In genomic region chr10:99084397-99085239, GRCm38 (mm10) we compare ENCODE assay signal across 9 mouse cellular contexts. TPM values are rescaled to one million over a fixed set of nuclear protein-coding genes. Genes with fewer than 3 reads are reported as not detected.
DNase-seq lines count a peak whose midpoint lies in the region; ATAC-seq and TF ChIP-seq lines count a peak whose summit lies in the region.
"Had no signal": no experiment of that assay in that cellular context is flagged by ENCODE, and none has a peak within 500 bp of the region (broad histone marks: within the 10 kb centered on the region; RNA-seq: fewer than 3 reads in every experiment).

No protein-coding gene starts in this region.

- peak; percentile 94 for TF ChIP-seq CTCF in liver, postnatal 0 days (IDR thresholded peaks at IDR 0.05; ENCODE audit: low read depth)
- peak; percentile 90 for TF ChIP-seq CTCF in testis, adult 2 months (IDR thresholded peaks at IDR 0.05; ENCODE audit: control insufficient read depth, insufficient read depth, insufficient replicate concordance, low read depth, low read length)

- H3K9me3 ChIP-seq in forebrain, embryonic 11.5 days (ENCODE audit: control insufficient read depth, low read length): no peaks in the 10 kb centered on the region
- no peaks in the 10 kb centered on the region for H3K9me3 ChIP-seq in heart, embryonic 16.5 days (replicated peaks; ENCODE audit: control insufficient read depth, low read length)
- H3K9me3 ChIP-seq in liver, postnatal 0 days (ENCODE audit: low read length): no peaks in the 10 kb centered on the region
- H3K9me3 ChIP-seq in neural tube, embryonic 15.5 days (replicated peaks): no peaks in the 10 kb centered on the region

- H3K27me3 ChIP-seq in forebrain, embryonic 11.5 days (ENCODE audit: control insufficient read depth, insufficient read depth, low read length): no peaks in the 10 kb centered on the region
- H3K27me3 ChIP-seq in heart, embryonic 16.5 days (ENCODE audit: control insufficient read depth, insufficient read depth, low read length): no peaks in the 10 kb centered on the region
- H3K27me3 ChIP-seq in liver, postnatal 0 days (ENCODE audit: insufficient read depth, low read length): no peaks in the 10 kb centered on the region
- H3K27me3 ChIP-seq in neural tube, embryonic 15.5 days (replicated peaks): no peaks in the 10 kb centered on the region
- H3K27me3 ChIP-seq in testis, adult 2 months (ENCODE audit: control insufficient read depth, insufficient read depth, low read length): no peaks in the 10 kb centered on the region

- 48% methylated on average over 23 of the region's 23 CpGs for WGBS in forebrain, embryonic 11.5 days
- 42% methylated on average over 23 of the region's 23 CpGs for WGBS in heart, embryonic 16.5 days
- WGBS in liver, postnatal 0 days (ENCODE audit: insufficient replicate concordance): 43% methylated on average over 23 of the region's 23 CpGs
- 46% methylated on average over 23 of the region's 23 CpGs for WGBS in neural tube, embryonic 15.5 days

- ATAC-seq in forebrain, embryonic 11.5 days (replicated peaks; ENCODE audit: low FRiP score): peak; percentile 90
- peak; percentile 60 for ATAC-seq in heart, embryonic 16.5 days (replicated peaks; ENCODE audit: extremely low read depth, insufficient read depth, low FRiP score)
- ATAC-seq in liver, postnatal 0 days: no peak
- ATAC-seq in neural tube, embryonic 15.5 days (ENCODE audit: low FRiP score): peak; percentile 87

- DNase-seq in CD8-positive naive resting alpha-beta T cell, adult 2 months (ENCODE audit: low read depth in 2 of 2, low spot score in 2 of 2): peak; percentile 65 to 69
- peak; percentile 79 for DNase-seq in c-Kit-positive CD71-negative TER-119-negative erythroid progenitor cells, embryonic 14.5 days (ENCODE audit: low read depth)
- peak; percentile 93 for DNase-seq in forebrain, embryonic 11.5 days (ENCODE audit: low spot score)
- DNase-seq in kidney, postnatal 25 days: peak; percentile 89 to 93
- DNase-seq in liver, postnatal 0 days: peak; percentile 88

- H3K36me3 ChIP-seq in forebrain, embryonic 11.5 days (ENCODE audit: control insufficient read depth, insufficient read depth, low read length): no peaks in the 10 kb centered on the region
- no peaks in the 10 kb centered on the region for H3K36me3 ChIP-seq in heart, embryonic 16.5 days (ENCODE audit: control insufficient read depth, insufficient read depth)
- H3K36me3 ChIP-seq in liver, postnatal 0 days (replicated peaks; ENCODE audit: insufficient read depth, low read length): no peaks in the 10 kb centered on the region
- no peaks in the 10 kb centered on the region for H3K36me3 ChIP-seq in neural tube, embryonic 15.5 days
- no peaks in the 10 kb centered on the region for H3K36me3 ChIP-seq in testis, adult 2 months (ENCODE audit: control insufficient read depth, insufficient read depth, low read length)

- H3K4me2 ChIP-seq in forebrain, embryonic 11.5 days (ENCODE audit: low read depth, low read length, severe bottlenecking): no peak overlapping the region
- peak overlapping the region; percentile 39; the same call in 1 of the 2 replicates for H3K4me2 ChIP-seq in heart, embryonic 16.5 days (ENCODE audit: low read depth, low read length)
- no peak overlapping the region for H3K4me2 ChIP-seq in liver, postnatal 0 days (ENCODE audit: low read depth, low read length)
- no peak overlapping the region for H3K4me2 ChIP-seq in neural tube, embryonic 15.5 days

- H3K4me1 ChIP-seq in forebrain, embryonic 11.5 days (replicated peaks; ENCODE audit: control insufficient read depth, insufficient read depth, low read length): no peaks in the 10 kb centered on the region
- H3K4me1 ChIP-seq in heart, embryonic 16.5 days (ENCODE audit: control insufficient read depth, insufficient read depth, low read length): peaks cover 11% of the 10 kb centered on the region
- no peaks in the 10 kb centered on the region for H3K4me1 ChIP-seq in liver, postnatal 0 days (ENCODE audit: insufficient read depth)
- 0 out of 2 replicates have a peak, but pooled peaks cover 5% of the 10 kb centered on the region for H3K4me1 ChIP-seq in neural tube, embryonic 15.5 days
- peaks cover 7% of the 10 kb centered on the region for H3K4me1 ChIP-seq in testis, adult 2 months (ENCODE audit: control insufficient read depth, insufficient read depth, low read length)

- no peak overlapping the region for H3K27ac ChIP-seq in forebrain, embryonic 11.5 days (ENCODE audit: low read depth, low read length)
- H3K27ac ChIP-seq in heart, embryonic 16.5 days (ENCODE audit: low read length): no peak overlapping the region
- no peak overlapping the region for H3K27ac ChIP-seq in liver, postnatal 0 days (ENCODE audit: low read depth)
- no peak overlapping the region for H3K27ac ChIP-seq in neural tube, embryonic 15.5 days (replicated peaks)
- no peak overlapping the region for H3K27ac ChIP-seq in testis, adult 2 months (ENCODE audit: control insufficient read depth, insufficient read depth, low read depth, low read length)

- no peak for TF ChIP-seq POLR2A in testis, adult 2 months (IDR thresholded peaks at IDR 0.05; ENCODE audit: control insufficient read depth, low read depth, low read length)

- no peak overlapping the region for H3K9ac ChIP-seq in forebrain, embryonic 11.5 days (ENCODE audit: low read length)
- H3K9ac ChIP-seq in heart, embryonic 16.5 days (ENCODE audit: low read length): no peak overlapping the region
- H3K9ac ChIP-seq in liver, postnatal 0 days (replicated peaks): no peak overlapping the region
- H3K9ac ChIP-seq in neural tube, embryonic 15.5 days (replicated peaks): no peak overlapping the region

- no peak overlapping the region for H3K4me3 ChIP-seq in forebrain, embryonic 11.5 days (ENCODE audit: low read depth, low read length)
- H3K4me3 ChIP-seq in heart, embryonic 16.5 days (ENCODE audit: low read length): no peak overlapping the region
- H3K4me3 ChIP-seq in liver, postnatal 0 days (ENCODE audit: low read depth, low read length): no peak overlapping the region
- no peak overlapping the region for H3K4me3 ChIP-seq in neural tube, embryonic 15.5 days (replicated peaks)
- H3K4me3 ChIP-seq in testis, adult 2 months (ENCODE audit: control insufficient read depth, low read depth, low read length): no peak overlapping the region; the same call in 1 of the 2 replicates
- H3K4me3 ChIP-seq: erythroblast, embryonic 14.5 days had no signal

- TF ChIP-seq EP300 in liver, postnatal 0 days (IDR thresholded peaks at IDR 0.05; ENCODE audit: low read depth): no peak

RNA-seq across cellular contexts. Expression of gene Poc1b, which starts 22.2 kb away (rescaled TPM):
- 42.7 and 43.7 TPM in 2 replicates for polyA plus RNA-seq in forebrain, embryonic 11.5 days (2014; fragmentation: Nextera tagmentation; extraction: Ambion mirVana)
- polyA plus RNA-seq in heart, embryonic 16.5 days (2015; fragmentation: Nextera tagmentation; extraction: Ambion mirVana): 8.1 and 10.0 TPM in 2 replicates
- polyA plus RNA-seq in liver, postnatal 0 days (2015; fragmentation: Nextera tagmentation; extraction: Ambion mirVana): 3.9 TPM in 2 replicates
- 9.3 and 14.1 TPM in 2 replicates for polyA plus RNA-seq in neural tube, embryonic 15.5 days (2015; fragmentation: Nextera tagmentation; extraction: Ambion mirVana)
- polyA plus RNA-seq in testis, adult 2 months (2012; rRNA removed): 73.4 and 78.4 TPM in 2 replicates

RNA-seq across cellular contexts. Expression of gene Galnt4, which starts 23.3 kb away (rescaled TPM):
- polyA plus RNA-seq in forebrain, embryonic 11.5 days (2014; fragmentation: Nextera tagmentation; extraction: Ambion mirVana): 4.7 and 5.6 TPM in 2 replicates
- polyA plus RNA-seq in heart, embryonic 16.5 days (2015; fragmentation: Nextera tagmentation; extraction: Ambion mirVana): 5.6 and 6.1 TPM in 2 replicates
- polyA plus RNA-seq in liver, postnatal 0 days (2015; fragmentation: Nextera tagmentation; extraction: Ambion mirVana): 2.2 and 2.6 TPM in 2 replicates
- 2.7 and 4.2 TPM in 2 replicates for polyA plus RNA-seq in neural tube, embryonic 15.5 days (2015; fragmentation: Nextera tagmentation; extraction: Ambion mirVana)
- polyA plus RNA-seq in testis, adult 2 months (2012; rRNA removed): 0.61 and 0.67 TPM in 2 replicates

RNA-seq across cellular contexts. Expression of gene Phxr2, which starts 41.5 kb away (rescaled TPM):
- not detected in 2 replicates for polyA plus RNA-seq in forebrain, embryonic 11.5 days (2014; fragmentation: Nextera tagmentation; extraction: Ambion mirVana)
- polyA plus RNA-seq in heart, embryonic 16.5 days (2015; fragmentation: Nextera tagmentation; extraction: Ambion mirVana): not detected in 2 replicates
- not detected in 2 replicates for polyA plus RNA-seq in liver, postnatal 0 days (2015; fragmentation: Nextera tagmentation; extraction: Ambion mirVana)
- polyA plus RNA-seq in neural tube, embryonic 15.5 days (2015; fragmentation: Nextera tagmentation; extraction: Ambion mirVana): not detected in 2 replicates
- polyA plus RNA-seq in testis, adult 2 months (2012; rRNA removed): not detected in 2 replicates
- polyA plus RNA-seq: erythroblast, embryonic 14.5 days had no signal
